Mouse (Mus musculus): Measurements from ENCODE around the gene Jph3.

The Jph3 gene

DNA sequence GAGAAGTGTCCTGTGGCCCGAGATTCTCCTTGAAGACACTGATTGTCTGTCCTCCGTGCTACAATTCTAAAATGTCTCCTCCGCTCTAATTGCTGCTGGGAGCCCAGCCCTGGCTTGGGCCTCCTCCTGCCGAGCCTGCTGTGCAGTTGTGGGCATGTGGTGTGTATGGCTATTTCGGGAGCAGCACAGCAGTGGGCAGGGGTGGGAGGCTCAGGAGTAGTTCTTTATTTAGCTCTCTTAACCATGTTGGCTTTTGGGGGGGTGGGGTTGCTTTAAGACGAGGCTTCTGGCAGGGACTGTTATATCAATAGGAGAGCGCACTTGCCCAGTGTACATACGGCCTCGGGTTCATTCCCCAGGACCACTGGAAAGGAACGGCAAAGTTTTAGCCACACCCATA, 57.1 kb downstream of the Jph3 start:
- ATAC-seq (ENCODE audit: low TSS enrichment) = peak; percentile 82

DNA sequence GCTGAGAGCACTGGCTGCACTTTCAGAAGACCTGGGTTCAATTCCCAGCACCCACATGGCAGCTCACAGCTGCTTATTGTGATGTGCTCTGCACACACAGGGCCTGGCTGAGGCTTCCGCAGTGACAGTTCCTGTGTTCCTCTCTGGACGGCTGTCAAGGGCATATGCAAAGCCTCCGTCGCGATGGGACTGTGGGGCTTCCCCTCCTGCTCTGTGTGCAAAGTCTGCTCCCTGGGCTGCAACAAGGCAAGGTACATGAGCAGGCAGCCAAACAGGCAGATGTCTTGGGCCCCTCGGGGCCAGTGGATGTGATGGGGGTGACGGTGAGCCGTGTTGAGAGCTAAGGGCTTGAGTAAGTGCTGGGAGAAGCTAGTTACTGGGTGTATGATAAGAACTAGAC, 59.4 kb downstream of the Jph3 start:
- ATAC-seq (ENCODE audit: low TSS enrichment) = no peak

GRCm38 (mm10) chr8:121792159-121792558, 62.7 kb downstream of the Jph3 start:
- ATAC-seq (ENCODE audit: low TSS enrichment) = peak; percentile 24; the same call in 1 of the 2 replicates

DNA sequence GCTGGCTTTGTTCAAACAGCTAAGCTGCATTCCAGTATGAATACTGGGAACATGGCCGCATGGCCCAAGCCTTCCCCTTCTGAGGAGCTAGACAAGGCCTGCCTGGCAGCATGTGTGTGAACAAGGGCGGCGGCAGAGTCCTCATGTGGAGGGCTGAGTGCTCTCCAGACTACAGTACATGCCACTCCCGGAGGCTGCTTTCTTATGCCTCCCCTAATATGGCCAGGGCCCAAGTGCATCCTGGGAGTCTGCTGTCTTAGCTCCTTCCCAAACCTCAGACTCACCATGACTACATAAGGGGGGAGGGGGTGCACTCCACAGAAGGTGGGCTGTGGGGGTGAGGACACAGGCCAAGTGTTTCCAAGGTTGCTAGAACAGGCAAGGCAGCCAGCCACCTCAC, 63.2 kb downstream of the Jph3 start:
- no peak for ATAC-seq (ENCODE audit: low TSS enrichment)

GRCm38 (mm10) chr8:121794151-121794550, 64.7 kb downstream of the Jph3 start:
- ATAC-seq (ENCODE audit: low TSS enrichment) = no peak

- no peak for ATAC-seq (ENCODE audit: low TSS enrichment)
Measured at GRCm38 (mm10) chr8:121795461-121795860, 66.0 kb downstream of the Jph3 start.

- ATAC-seq (ENCODE audit: low TSS enrichment) = no peak
Measured at GRCm38 (mm10) chr8:121796406-121796805, 67.0 kb downstream of the Jph3 start.

DNA sequence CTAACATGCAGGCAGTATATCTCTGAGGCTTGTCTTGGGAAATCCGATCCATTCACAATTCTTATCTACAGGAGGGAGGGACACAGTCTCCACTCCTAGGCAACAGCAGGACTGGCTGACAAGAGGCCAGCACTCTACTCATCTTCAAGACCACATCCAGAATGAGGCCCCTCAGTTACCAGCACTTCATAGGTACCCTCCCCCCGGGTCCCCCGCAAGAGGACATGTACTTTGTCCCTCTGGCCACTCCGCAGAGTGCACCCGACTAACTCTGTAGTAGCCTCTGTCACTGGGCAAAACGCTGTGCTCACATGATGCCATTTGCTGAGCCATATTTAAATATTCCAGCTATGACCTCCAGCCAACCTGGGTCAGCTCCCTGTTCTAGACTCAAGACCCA, 69.0 kb downstream of the Jph3 start:
- no peak for ATAC-seq (ENCODE audit: low TSS enrichment)

DNA sequence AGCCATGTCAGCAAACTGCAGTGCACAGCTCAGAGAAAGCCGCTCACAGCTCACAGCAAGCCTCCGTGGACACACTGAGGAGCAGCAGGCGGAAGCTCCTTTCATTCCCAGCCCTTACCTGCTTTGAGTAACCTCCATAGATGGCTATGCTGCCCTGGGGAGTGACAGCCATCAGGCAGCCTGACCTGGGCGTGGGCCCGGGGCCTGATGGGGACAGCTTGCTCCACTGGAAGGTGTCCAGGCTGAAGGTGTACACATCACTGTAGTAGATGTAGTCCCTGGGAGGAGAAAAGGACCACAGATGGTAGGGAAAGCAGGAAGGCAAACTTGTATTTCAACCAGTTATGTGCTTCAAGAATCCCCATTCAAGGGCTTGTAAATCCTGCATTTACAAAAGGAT, 75.4 kb downstream of the Jph3 start:
- ATAC-seq (ENCODE audit: low TSS enrichment) = no peak

DNA sequence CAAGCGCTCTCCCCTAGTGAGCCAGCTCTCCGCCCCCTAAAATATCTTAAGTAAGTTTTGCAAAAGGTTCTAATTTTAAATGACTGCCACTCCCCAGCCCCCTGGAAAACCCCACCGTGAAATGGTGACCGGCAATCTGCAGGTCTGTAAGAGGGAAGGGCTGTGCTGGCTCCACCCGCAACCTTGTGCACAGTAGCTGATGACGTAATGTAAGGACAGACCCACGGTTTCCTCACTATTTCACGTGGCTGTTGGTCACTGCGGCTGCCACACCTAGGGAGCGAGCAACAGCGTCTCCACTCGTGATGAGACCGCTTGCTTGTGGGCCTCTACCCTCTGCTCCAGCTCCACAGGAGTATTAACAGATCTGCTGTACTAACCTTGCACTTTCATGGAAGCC, 76.7 kb downstream of the Jph3 start:
- no peak for ATAC-seq (ENCODE audit: low TSS enrichment)

DNA sequence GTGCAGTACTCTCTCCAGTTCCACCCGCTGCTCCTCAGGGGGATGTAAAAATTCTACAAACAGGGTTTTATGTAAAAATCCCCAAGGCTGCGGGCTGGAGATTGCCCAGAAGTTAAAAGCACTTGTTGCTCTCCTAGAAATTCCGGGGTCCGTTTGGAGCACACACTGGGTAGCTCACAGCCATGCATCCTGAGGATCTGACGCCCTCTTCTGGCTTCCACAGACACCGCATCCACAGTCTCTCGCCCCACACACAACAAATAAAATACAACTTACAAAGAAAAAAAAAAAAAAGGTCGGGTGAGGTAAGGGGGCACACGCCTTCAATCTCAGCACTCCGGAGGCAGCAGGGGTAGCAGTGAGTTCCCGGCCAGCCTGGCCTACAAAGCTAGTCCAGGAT, 78.6 kb downstream of the Jph3 start:
- ATAC-seq (ENCODE audit: low TSS enrichment) = no peak

- ATAC-seq (ENCODE audit: low TSS enrichment) = peak; percentile 74
Measured at GRCm38 (mm10) chr8:121809524-121810155, 80.2 kb downstream of the Jph3 start.

DNA sequence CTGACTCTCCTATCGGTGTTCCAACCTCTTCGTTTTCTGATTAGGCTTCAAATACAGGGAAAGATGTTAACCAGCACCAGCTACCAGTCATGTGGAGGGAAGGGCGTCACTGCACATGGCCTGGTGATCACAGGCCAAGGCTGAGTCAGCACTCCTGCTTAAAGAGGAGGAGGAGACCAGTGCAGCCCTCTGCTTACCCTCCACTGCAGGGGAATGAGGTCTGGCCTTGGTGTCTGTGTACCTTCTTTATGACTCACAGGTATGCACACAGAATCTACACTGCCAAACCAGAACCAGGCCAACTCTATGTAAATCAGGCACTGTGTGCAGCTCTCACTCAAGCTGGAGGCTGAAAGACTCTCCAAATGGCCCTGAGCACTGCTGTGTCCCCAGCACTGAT, 82.1 kb downstream of the Jph3 start:
- peak; percentile 44 for ATAC-seq (ENCODE audit: low TSS enrichment)

- peak; percentile 55 for ATAC-seq (ENCODE audit: low TSS enrichment)
Measured at GRCm38 (mm10) chr8:121811931-121812570, 82.6 kb downstream of the Jph3 start.

DNA sequence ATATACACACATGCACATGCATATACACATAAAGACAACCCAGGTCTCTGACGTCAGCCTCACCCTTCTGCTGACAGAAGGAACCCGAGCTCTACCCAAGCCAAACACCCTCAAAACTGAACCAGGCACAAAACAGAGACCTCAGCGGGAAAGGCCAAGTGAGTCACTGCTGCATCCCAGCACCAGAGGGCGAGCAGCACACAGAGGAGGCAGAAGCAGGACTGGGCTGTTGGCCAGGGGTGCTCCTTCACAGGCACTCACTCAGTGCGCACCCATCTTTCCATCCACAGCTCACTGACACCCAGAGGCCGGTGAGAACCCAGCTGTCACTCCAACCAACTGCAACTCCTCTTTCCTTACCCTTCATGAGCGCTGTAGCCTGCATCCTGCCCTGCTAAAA, 88.8 kb downstream of the Jph3 start:
- peak; percentile 81 for ATAC-seq (ENCODE audit: low TSS enrichment)

- no peak for ATAC-seq (ENCODE audit: low TSS enrichment)
Measured at GRCm38 (mm10) chr8:121820840-121821239, 91.4 kb downstream of the Jph3 start.

- no peak for ATAC-seq (ENCODE audit: low TSS enrichment)
Measured at GRCm38 (mm10) chr8:121821320-121821719, 91.9 kb downstream of the Jph3 start.

DNA sequence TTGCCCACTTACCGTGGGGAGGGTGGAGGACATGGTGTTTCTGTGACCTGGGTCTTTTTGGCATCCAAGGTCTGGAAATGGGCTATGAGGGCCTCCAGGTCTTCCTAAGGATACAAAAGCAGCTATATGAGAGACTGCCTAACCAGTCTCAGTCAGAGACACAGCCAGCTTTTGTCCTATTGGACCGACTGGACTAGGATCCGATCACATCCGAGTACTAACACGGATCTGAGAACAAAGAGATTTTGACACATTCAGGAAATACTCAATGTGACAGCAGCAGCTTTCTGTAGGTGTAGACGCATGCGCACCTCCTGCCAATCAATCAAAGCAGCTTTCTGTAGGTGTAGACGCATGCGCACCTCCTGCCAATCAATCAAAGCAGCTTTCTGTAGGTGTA, 92.3 kb downstream of the Jph3 start:
- ATAC-seq (ENCODE audit: low TSS enrichment) = no peak

DNA sequence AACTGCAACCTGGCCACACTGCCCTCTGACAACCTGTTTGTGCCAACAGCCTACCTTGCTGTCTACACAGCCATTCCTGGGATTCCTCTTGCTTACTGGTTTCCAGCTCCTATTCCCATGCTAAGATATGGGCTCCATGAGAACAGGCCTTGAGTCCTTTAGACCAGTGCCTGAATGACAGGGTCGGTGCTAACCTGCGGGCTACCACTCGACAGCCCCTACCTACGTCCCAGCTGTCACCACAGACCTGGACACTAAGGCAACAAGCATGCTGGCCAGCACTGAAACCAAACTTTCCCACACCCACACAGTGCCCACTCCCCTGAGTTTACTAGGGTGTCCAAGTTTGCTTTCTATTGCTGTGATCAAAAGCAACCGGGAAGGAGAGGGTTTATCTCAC, 98.3 kb downstream of the Jph3 start:
- ATAC-seq (ENCODE audit: low TSS enrichment) = no peak

DNA sequence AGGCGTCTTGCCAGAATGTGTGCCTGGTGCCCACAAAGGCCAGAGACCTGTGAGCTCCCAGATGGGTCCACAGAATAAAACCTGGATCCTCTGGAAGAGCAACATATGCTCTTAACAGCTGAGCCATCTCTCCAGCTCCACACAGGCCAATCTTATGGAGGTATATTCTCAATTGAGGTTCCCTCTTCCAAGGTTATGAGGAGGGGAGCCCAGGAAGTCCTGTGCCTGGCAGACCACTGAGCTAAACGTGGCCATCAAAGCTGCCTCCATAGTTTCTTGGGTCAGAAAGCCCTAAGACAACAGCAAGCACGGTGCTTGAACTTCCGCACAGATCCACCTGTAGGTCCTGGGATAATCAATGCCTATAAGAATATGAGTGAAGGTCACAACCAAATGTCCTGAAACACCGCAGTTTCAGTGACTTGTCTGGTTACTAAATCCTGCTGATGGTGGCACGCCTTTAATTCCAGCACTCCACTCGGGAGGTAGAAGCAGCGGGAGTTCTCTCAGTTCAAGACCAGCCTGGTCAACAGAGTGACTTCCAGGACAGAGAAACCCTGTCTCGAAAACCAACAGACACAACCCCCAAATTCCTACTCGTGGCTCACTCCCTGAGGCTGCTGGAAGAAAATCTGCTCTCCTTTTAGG, 99.1 kb downstream of the Jph3 start:
- no peak for ATAC-seq (ENCODE audit: low TSS enrichment)

GRCm38 (mm10) chr8:121829048-121829776, 99.8 kb downstream of the Jph3 start, which contains the start of gene Klhdc4:
TSS of gene Klhdc4 (minus strand) at chr8:121829569.
- ATAC-seq (ENCODE audit: low TSS enrichment) = peak; percentile 96

- ATAC-seq (ENCODE audit: low TSS enrichment) = peak; percentile 83
Measured at GRCm38 (mm10) chr8:121829777-121830362, 100.4 kb downstream of the Jph3 start.

Measured in frontal cortex, adult (tissue).